Mouse (Mus musculus) bone marrow, adult 2 months (tissue): ENCODE results near the gene St8sia2. TPM values are rescaled to one million over a fixed set of nuclear protein-coding genes. Genes with fewer than 3 reads are reported as not detected.

Source experiments
- H3K27ac ChIP-seq: fragments of 200-500 bp; 2 replicates; pipeline ENCODE4 v1.5.1; 2012; ENCODE audit warnings: low read depth, mild to moderate bottlenecking, control low read depth, inconsistent platforms, low read length; ENCODE audit not compliant: control insufficient read depth, poor library complexity, insufficient read depth
- H3K4me1 ChIP-seq: fragments of 200-500 bp; 2 replicates; pipeline ENCODE4 v1.6.1; 2011; ENCODE audit warnings: low read length; ENCODE audit not compliant: control insufficient read depth, insufficient read depth
- H3K4me3 ChIP-seq: fragments of 200-500 bp; replicated peaks from 2 replicates; pipeline ENCODE3; 2011; ENCODE audit warnings: mild to moderate bottlenecking, low read depth, low read length, control low read depth; ENCODE audit not compliant: control insufficient read depth
- CTCF ChIP-seq: fragments of 200-500 bp; IDR thresholded peaks from 2 replicates; pipeline ENCODE4 v1.5.1; 2011; ENCODE audit warnings: low read length, control low read depth; ENCODE audit not compliant: control insufficient read depth, insufficient read depth
- POLR2A ChIP-seq: fragments of 200-500 bp; IDR thresholded peaks from 2 replicates; pipeline ENCODE4 v1.6.1; 2011; ENCODE audit warnings: low read depth, mild to moderate bottlenecking, control low read depth, low read length, borderline replicate concordance; ENCODE audit not compliant: control insufficient read depth
- WGBS: fragments of 180-500 bp; shearing (Covaris S2); methylation state at CpG from one replicate; pipeline ENCODE4 v1.1.7; 2018; 5-methylcytosine and 5-hydroxymethylcytosine counted together
- polyA plus RNA-seq: library from polyadenylated mRNA; stranded (reverse); fragments of >200 nt; gene quantifications from 2 replicates; pipeline ENCODE4 v1.2.4, GENCODE M21; 2011; ENCODE audit warnings: low replicate concordance; ENCODE audit not compliant: missing spikeins, insufficient read depth, insufficient read length

Gene St8sia2
- polyA plus RNA-seq, 1 experiment, result not detected

DNA sequence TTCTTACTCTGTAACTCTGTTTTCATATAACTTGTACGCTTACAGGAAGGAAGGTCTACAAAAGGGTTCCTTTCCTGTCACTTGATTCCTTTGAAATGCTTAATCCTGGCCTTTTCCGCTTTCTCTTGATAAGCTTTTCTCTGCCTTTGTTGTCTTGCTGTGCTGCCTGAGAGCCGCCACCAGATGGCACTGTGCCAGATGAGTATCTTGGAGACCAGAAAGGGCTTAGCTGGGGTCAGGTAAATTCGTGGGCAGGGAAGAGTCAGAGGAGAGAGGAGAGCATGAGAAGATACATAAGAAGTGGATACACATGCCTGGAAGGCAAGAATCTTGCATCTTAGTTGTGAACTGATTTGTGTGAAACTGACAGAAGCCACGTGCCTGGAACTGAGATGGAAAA lies 11.5 kb upstream of the St8sia2 start:
- TF ChIP-seq CTCF (peak; percentile 69), POLR2A (no peak)
- Histone ChIP-seq H3K27ac (no peak overlapping the region), H3K4me3 (no peak overlapping the region), H3K4me1 (no peaks in the 10 kb centered on the region)
- 21% methylated on average over 5 of the region's 5 CpGs for WGBS

DNA sequence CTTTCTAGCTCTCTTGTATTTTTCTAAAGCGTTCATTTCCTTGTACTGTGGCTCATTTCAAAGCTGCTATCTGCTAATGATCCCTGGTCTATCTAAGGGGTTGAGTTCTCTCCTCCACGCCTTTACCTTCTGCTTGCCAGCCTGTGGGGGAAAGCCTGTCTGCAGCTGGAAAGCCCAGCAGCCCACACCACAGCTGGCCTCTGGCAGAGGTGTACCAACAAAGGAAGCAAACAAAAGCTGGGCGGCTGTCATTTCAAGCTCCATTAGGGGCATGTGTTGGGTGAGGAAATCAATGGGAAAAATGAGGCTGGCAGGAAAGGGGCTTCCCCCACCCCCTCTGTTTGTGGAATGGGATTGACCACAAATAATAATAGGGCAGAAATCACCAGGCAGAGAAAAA lies 10.7 kb upstream of the St8sia2 start:
- no peaks in the 10 kb centered on the region for H3K4me1 ChIP-seq
- WGBS, result 67% methylated on average over 3 of the region's 3 CpGs
- TF ChIP-seq POLR2A, result no peak
- no peak for TF ChIP-seq CTCF

DNA sequence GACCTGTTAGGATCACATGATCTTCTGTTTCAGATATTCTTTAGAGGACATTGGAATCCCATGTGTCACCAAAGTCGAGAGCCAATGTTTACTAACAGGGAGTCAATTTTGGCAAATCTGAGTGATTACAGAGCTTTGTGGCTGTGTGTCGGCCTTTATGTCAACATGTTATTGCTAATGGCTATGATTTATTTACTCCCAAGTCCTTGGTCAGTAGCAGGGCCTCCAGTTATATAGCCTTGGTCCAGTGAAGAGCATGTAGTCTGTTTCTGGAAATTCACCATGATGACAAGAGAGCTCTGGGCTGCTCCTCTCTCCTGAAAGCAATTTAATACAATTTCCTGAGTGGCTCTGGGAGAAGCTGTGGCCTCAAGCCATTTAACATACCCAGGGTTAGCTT lies 9.1 kb upstream of the St8sia2 start:
- 57% methylated on average over 2 of the region's 2 CpGs for WGBS
- H3K4me3 ChIP-seq, result no peak overlapping the region
- TF ChIP-seq CTCF (no peak), POLR2A (no peak)

More for the DNA sequence above, 10.7 kb upstream of the St8sia2 start:
- no peak overlapping the region for H3K4me3 ChIP-seq
- H3K27ac ChIP-seq, result no peak overlapping the region

DNA sequence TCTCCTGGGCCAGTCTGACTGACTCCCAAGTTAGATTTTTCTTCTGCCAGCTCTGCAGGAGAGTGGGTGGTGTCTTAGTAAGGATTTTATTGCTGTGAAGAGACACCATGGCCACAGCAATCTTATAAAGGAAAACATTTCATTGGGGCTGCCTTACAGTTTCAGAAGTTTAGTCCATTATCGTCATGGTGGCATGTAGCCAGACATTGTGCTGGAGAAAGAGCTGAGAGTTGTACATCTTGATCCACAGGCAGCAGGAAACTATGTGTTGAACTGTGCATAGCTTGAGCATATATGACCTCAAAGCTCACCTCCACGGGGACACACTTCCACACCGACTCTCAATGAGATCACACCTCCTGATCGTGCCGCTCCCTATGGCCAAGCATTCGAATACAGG lies 8.3 kb upstream of the St8sia2 start:
- H3K4me1 ChIP-seq, result no peaks in the 10 kb centered on the region
- H3K27ac ChIP-seq, result no peak overlapping the region
- no peak overlapping the region for H3K4me3 ChIP-seq
- TF ChIP-seq POLR2A, result no peak
- no peak for TF ChIP-seq CTCF
- 82% methylated on average over 6 of the region's 6 CpGs for WGBS

More for the DNA sequence above, 9.1 kb upstream of the St8sia2 start:
- H3K27ac ChIP-seq, result no peak overlapping the region
- no peaks in the 10 kb centered on the region for H3K4me1 ChIP-seq

GRCm38 (mm10) chr7:74016613-74017012 lies 3.1 kb upstream of the St8sia2 start:
- WGBS, result 59% methylated on average over 2 of the region's 2 CpGs
- Histone ChIP-seq H3K27ac (no peak overlapping the region), H3K4me3 (no peak overlapping the region), H3K4me1 (no peaks in the 10 kb centered on the region)
- TF ChIP-seq POLR2A, result no peak
- no peak for TF ChIP-seq CTCF

DNA sequence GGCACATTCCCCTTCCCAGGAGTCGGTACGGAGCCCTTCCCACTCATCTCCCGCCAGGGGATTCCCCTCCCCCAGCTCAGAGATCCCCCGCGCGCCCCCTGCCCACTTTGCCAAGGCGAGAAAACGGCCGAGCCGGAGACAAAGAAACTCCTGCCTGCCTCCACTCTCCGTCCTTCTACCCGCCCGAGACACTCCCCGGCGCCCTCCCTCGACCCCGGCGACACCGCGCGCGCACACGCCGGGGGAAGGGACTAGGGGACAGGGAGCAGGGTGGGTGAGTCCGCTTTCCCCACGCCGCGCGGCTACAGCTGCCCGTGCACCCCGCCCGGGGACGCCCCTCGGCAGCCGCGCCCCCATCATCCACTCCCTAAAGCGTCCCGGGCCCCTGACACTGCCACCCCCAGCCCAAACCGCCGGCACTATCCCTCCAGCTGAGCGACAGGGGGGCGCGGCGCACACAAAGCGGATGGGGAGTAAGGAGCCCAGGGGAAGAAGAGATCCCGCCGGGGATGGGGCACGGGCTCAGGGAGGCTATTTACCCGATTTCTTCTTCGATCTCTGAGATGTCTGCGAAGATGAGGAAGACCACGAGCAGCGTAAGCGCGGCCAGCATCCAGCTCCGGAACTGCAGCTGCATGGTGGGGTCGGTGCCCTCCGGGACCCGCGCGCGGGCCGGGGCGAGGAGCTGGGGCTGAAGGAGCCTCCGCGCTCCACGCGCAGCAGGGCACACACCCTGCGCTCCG lies 461 bp downstream of the St8sia2 start:
- Histone ChIP-seq H3K4me1 (no peaks in the 10 kb centered on the region), H3K4me3 (no peak overlapping the region), H3K27ac (no peak overlapping the region)
- TF ChIP-seq POLR2A (no peak), CTCF (no peak)
- WGBS, result under 1% methylated on average over 66 of the region's 70 CpGs

DNA sequence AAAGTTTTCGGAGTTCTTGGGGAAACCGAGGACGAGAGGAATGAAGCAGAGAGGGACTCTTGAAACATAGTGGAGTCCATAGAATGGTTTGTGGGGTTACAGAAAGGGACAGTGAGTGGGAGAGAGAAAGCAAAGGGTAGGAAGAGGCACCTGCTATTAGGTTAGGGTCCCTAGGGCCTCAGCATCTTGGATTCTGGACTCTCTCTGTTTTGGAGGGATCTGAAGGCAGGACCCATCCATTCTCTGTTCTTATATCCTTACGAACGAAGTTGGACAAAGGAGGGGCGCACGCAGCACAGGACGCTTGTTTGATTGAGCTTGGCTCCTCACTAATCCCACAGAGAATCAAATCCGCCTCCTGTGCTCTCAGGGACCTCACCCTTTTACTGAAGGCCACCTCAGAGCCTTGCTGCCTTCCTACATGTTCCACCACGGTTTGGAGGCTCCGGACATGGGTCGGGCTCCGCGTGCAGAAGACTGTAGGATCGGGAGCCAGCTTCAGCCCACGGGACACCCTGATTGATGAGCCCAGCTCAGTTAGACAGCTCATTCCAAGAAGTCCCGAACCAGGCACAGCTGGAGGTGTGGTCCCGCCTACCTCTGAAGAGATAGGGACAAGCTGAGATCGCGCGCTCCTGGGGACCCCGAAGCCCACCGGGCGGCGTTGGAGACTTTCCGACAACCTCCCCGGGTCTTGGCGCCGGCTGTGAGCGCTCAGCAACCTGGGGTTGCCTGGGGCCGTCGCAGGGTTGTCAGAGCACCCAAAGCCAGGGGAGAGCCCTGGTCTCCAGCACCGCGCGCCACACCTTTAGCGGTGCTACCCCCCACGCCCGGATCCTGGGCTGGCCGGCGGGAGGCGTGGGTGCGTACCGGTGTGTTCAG lies 1.3 kb downstream of the St8sia2 start:
- H3K27ac ChIP-seq, result no peak overlapping the region
- 10% methylated on average over 43 of the region's 43 CpGs for WGBS
- no peak overlapping the region for H3K4me3 ChIP-seq
- H3K4me1 ChIP-seq, result no peaks in the 10 kb centered on the region
- TF ChIP-seq CTCF (no peak), POLR2A (no peak)

- WGBS, result 89% methylated on average over 7 of the region's 7 CpGs
- H3K27ac ChIP-seq, result no peak overlapping the region
- H3K4me1 ChIP-seq, result no peaks in the 10 kb centered on the region
- TF ChIP-seq POLR2A, result no peak
- no peak overlapping the region for H3K4me3 ChIP-seq
These were observed 4.4 kb downstream of the St8sia2 start for GRCm38 (mm10) chr7:74008946-74009542.

DNA sequence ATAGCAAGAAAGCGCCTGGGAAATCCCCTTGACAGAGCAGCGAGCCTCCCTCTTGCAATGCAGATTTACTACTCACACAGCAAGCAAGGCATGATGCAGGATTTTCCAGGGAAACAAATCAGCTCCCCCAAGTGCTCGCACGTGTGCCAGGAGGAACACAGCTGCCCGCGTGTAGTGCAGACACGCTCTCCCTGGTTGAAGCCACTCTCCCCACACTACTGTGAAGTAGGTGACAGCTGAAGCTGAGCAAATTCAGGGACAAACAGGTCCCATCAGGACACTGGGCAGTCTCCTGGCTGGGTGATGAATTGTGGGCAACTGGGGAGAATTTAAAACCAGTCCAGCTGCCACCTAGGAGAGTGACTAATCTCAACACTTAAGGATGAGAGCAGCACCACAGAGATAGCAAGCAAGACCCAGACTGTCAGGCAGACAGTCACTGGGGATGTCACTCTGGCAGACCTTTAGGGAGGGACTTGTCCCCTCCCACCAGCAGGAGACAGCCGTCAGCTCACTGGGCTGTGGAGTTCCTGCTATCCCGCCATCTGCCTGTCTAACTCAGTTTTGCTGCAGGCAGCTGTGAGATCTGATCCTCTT lies 6.6 kb downstream of the St8sia2 start:
- H3K27ac ChIP-seq, result no peak overlapping the region
- no peak for TF ChIP-seq CTCF
- TF ChIP-seq POLR2A, result no peak
- 70% methylated on average over 9 of the region's 9 CpGs for WGBS
- H3K4me3 ChIP-seq, result no peak overlapping the region
- H3K4me1 ChIP-seq, result no peaks in the 10 kb centered on the region
